Mouse (Mus musculus) forebrain, embryonic 14.5 days (tissue): ENCODE data around the gene Parn. TPM values are rescaled to one million over a fixed set of nuclear protein-coding genes. Genes with fewer than 3 reads are reported as not detected.

ENCODE experiments used
- ATAC-seq: fragments of 200-750 bp; cut with Nextera tagmentation; 2 replicates; pipeline ENCODE4 v1.8.0; 2017; ENCODE audit warnings: mild to moderate bottlenecking, moderate library complexity
- DNase-seq: peaks from one replicate; pipeline ENCODE4 v3.0.0-alpha.2; 2015; ENCODE audit warnings: low spot score
- H3K27ac ChIP-seq: fragments of 300-500 bp; sonication (generic); 2 replicates; pipeline ENCODE4 v1.5.1; 2014; ENCODE audit warnings: low read depth, mild to moderate bottlenecking, control low read depth, low read length, moderate library complexity
- H3K27me3 ChIP-seq: fragments of 300-500 bp; sonication (generic); replicated peaks from 2 replicates; pipeline ENCODE4 v1.6.1; 2014; ENCODE audit warnings: low read length, control low read depth, mixed read lengths; ENCODE audit not compliant: control insufficient read depth, insufficient read depth
- H3K36me3 ChIP-seq: fragments of 300-500 bp; sonication (generic); 2 replicates; pipeline ENCODE4 v1.6.1; 2014; ENCODE audit warnings: low read length, control low read depth; ENCODE audit not compliant: control insufficient read depth, insufficient read depth
- H3K4me1 ChIP-seq: fragments of 300-500 bp; sonication (generic); 2 replicates; pipeline ENCODE4 v1.6.1; 2014; ENCODE audit warnings: antibody characterized with exemption, low read length, control low read depth; ENCODE audit not compliant: control insufficient read depth, insufficient read depth
- H3K4me2 ChIP-seq: fragments of 300-500 bp; sonication (generic); 2 replicates; pipeline ENCODE4 v1.6.1; 2014; ENCODE audit warnings: mild to moderate bottlenecking, control low read depth, low read length
- H3K4me3 ChIP-seq: fragments of 300-500 bp; sonication (generic); 2 replicates; pipeline ENCODE4 v1.5.1; 2014; ENCODE audit warnings: low read depth, low read length, control low read depth
- H3K9ac ChIP-seq: fragments of 300-500 bp; sonication (generic); 2 replicates; pipeline ENCODE4 v1.6.1; 2014; ENCODE audit warnings: mild to moderate bottlenecking, low read length, control low read depth, moderate library complexity
- H3K9me3 ChIP-seq: fragments of 300-500 bp; sonication (generic); replicated peaks from 2 replicates; pipeline ENCODE4 v1.6.1; 2016; ENCODE audit warnings: low read length, control low read depth, mixed read lengths; ENCODE audit not compliant: control insufficient read depth
- WGBS: fragments of 180-500 bp; shearing (Covaris S2); extraction: QIAGEN DNeasy Blood & Tissue Kit; methylation state at CpG from one replicate; pipeline ENCODE4 v1.1.7; 2014; 5-methylcytosine and 5-hydroxymethylcytosine counted together
- polyA plus RNA-seq: library from polyadenylated mRNA; unstranded; fragments of >200 nt; fragmentation: Nextera tagmentation; extraction: Ambion mirVana; gene quantifications from 2 replicates; pipeline ENCODE4 v1.2.1, GENCODE M21; 2014

Parn gene
- polyA plus RNA-seq, 1 experiment from 2014 or later: 34.4 TPM

GRCm38 (mm10) chr16:13585234-13585633, 82.7 kb downstream of the Parn start:
- no peak overlapping the region for H3K4me2 ChIP-seq
- H3K27ac ChIP-seq: no peak overlapping the region
- H3K4me1 ChIP-seq: no peaks in the 10 kb centered on the region
- no peak overlapping the region for H3K9ac ChIP-seq
- no peaks in the 10 kb centered on the region for H3K9me3 ChIP-seq
- 88% methylated on average over 9 of the region's 9 CpGs for WGBS
- H3K36me3 ChIP-seq: 0 out of 2 replicates have a peak, but pooled peaks cover 4% of the 10 kb centered on the region
- ATAC-seq (no peak), DNase-seq (no peak)
- H3K4me3 ChIP-seq: no peak overlapping the region
- H3K27me3 ChIP-seq: no peaks in the 10 kb centered on the region

- ATAC-seq (no peak), DNase-seq (no peak)
- 0 out of 2 replicates have a peak, but pooled peaks cover 4% of the 10 kb centered on the region for H3K36me3 ChIP-seq
- no peak overlapping the region for H3K27ac ChIP-seq
- no peaks in the 10 kb centered on the region for H3K4me1 ChIP-seq
- no peak overlapping the region for H3K4me2 ChIP-seq
- no peaks in the 10 kb centered on the region for H3K27me3 ChIP-seq
- WGBS: 92% methylated on average over 3 of the region's 3 CpGs
- H3K4me3 ChIP-seq: no peak overlapping the region
- H3K9me3 ChIP-seq: no peaks in the 10 kb centered on the region
- no peak overlapping the region for H3K9ac ChIP-seq
Measured at GRCm38 (mm10) chr16:13580784-13581183, 87.2 kb downstream of the Parn start.

- ATAC-seq: no peak
- no peak for DNase-seq
- H3K4me1 ChIP-seq: no peaks in the 10 kb centered on the region
- no peaks in the 10 kb centered on the region for H3K27me3 ChIP-seq
- no peak overlapping the region for H3K9ac ChIP-seq
- H3K4me2 ChIP-seq: no peak overlapping the region
- H3K36me3 ChIP-seq: 0 out of 2 replicates have a peak, but pooled peaks cover 3% of the 10 kb centered on the region
- H3K4me3 ChIP-seq: no peak overlapping the region
- WGBS: 70% methylated on average over 1 of the region's 1 CpGs
- H3K27ac ChIP-seq: no peak overlapping the region
- no peaks in the 10 kb centered on the region for H3K9me3 ChIP-seq
Measured at GRCm38 (mm10) chr16:13580016-13580415, 88.0 kb downstream of the Parn start.

GRCm38 (mm10) chr16:13575306-13575705, 92.7 kb downstream of the Parn start:
- no peak overlapping the region for H3K4me3 ChIP-seq
- no peak overlapping the region for H3K27ac ChIP-seq
- ATAC-seq (no peak), DNase-seq (no peak)
- 82% methylated on average over 4 of the region's 4 CpGs for WGBS
- H3K27me3 ChIP-seq: no peaks in the 10 kb centered on the region
- H3K9ac ChIP-seq: no peak overlapping the region
- H3K9me3 ChIP-seq: no peaks in the 10 kb centered on the region
- no peak overlapping the region for H3K4me2 ChIP-seq
- no peaks in the 10 kb centered on the region for H3K36me3 ChIP-seq
- H3K4me1 ChIP-seq: no peaks in the 10 kb centered on the region

GRCm38 (mm10) chr16:13568280-13568679, 99.7 kb downstream of the Parn start:
- no peak for ATAC-seq
- Histone ChIP-seq H3K4me2 (no peak overlapping the region), H3K36me3 (0 out of 2 replicates have a peak, but pooled peaks cover 3% of the 10 kb centered on the region), H3K9me3 (no peaks in the 10 kb centered on the region), H3K9ac (no peak overlapping the region), H3K27ac (no peak overlapping the region), H3K4me1 (no peaks in the 10 kb centered on the region), H3K27me3 (no peaks in the 10 kb centered on the region), H3K4me3 (no peak overlapping the region)
- 98% methylated on average over 2 of the region's 2 CpGs for WGBS
- DNase-seq: no peak

GRCm38 (mm10) chr16:13567614-13568013, 100.4 kb downstream of the Parn start:
- no peaks in the 10 kb centered on the region for H3K9me3 ChIP-seq
- 0 out of 2 replicates have a peak, but pooled peaks cover 3% of the 10 kb centered on the region for H3K36me3 ChIP-seq
- DNase-seq: no peak
- no peak overlapping the region for H3K4me2 ChIP-seq
- no peak overlapping the region for H3K9ac ChIP-seq
- no peak overlapping the region for H3K27ac ChIP-seq
- H3K27me3 ChIP-seq: no peaks in the 10 kb centered on the region
- H3K4me1 ChIP-seq: no peaks in the 10 kb centered on the region
- WGBS: 88% methylated on average over 1 of the region's 1 CpGs
- ATAC-seq: no peak
- no peak overlapping the region for H3K4me3 ChIP-seq

GRCm38 (mm10) chr16:13566351-13566750, 101.6 kb downstream of the Parn start:
- no peak overlapping the region for H3K9ac ChIP-seq
- WGBS: 85% methylated on average over 6 of the region's 6 CpGs
- DNase-seq (no peak), ATAC-seq (no peak)
- H3K4me2 ChIP-seq: no peak overlapping the region
- 0 out of 2 replicates have a peak, but pooled peaks cover 3% of the 10 kb centered on the region for H3K36me3 ChIP-seq
- H3K4me1 ChIP-seq: no peaks in the 10 kb centered on the region
- H3K9me3 ChIP-seq: no peaks in the 10 kb centered on the region
- H3K4me3 ChIP-seq: no peak overlapping the region
- H3K27me3 ChIP-seq: no peaks in the 10 kb centered on the region
- no peak overlapping the region for H3K27ac ChIP-seq

- DNase-seq: peak; percentile 26
- ATAC-seq: no peak
- no peak overlapping the region for H3K4me3 ChIP-seq
- 0 out of 2 replicates have a peak, but pooled peaks cover 3% of the 10 kb centered on the region for H3K36me3 ChIP-seq
- H3K27ac ChIP-seq: no peak overlapping the region
- H3K9ac ChIP-seq: no peak overlapping the region
- no peaks in the 10 kb centered on the region for H3K9me3 ChIP-seq
- WGBS: 89% methylated on average over 5 of the region's 5 CpGs
- H3K4me2 ChIP-seq: no peak overlapping the region
- H3K27me3 ChIP-seq: no peaks in the 10 kb centered on the region
- no peaks in the 10 kb centered on the region for H3K4me1 ChIP-seq
Measured at GRCm38 (mm10) chr16:13565291-13565690, 102.7 kb downstream of the Parn start.

- WGBS: 23% methylated on average over 2 of the region's 2 CpGs
- no peaks in the 10 kb centered on the region for H3K9me3 ChIP-seq
- H3K9ac ChIP-seq: no peak overlapping the region
- H3K27ac ChIP-seq: no peak overlapping the region
- no peak overlapping the region for H3K4me3 ChIP-seq
- no peaks in the 10 kb centered on the region for H3K36me3 ChIP-seq
- DNase-seq (peak; percentile 55), ATAC-seq (no peak)
- H3K4me1 ChIP-seq: 0 out of 2 replicates have a peak, but pooled peaks cover 2% of the 10 kb centered on the region
- H3K4me2 ChIP-seq: no peak overlapping the region
- H3K27me3 ChIP-seq: no peaks in the 10 kb centered on the region
Measured at GRCm38 (mm10) chr16:13557784-13558183, 110.2 kb downstream of the Parn start.
